Mouse (Mus musculus) neural tube, embryonic 14.5 days (tissue): ENCODE results near the gene Atp6v0e. TPM values are rescaled to one million over a fixed set of nuclear protein-coding genes. Genes with fewer than 3 reads are reported as not detected.

Experiments used
- ATAC-seq: fragments of 200-750 bp; cut with Nextera tagmentation; 2 replicates; pipeline ENCODE4 v1.8.0; 2017; ENCODE audit warnings: low read depth, mild to moderate bottlenecking, moderate TSS enrichment, moderate library complexity
- H3K27ac ChIP-seq: fragments of 300-500 bp; sonication (generic); 2 replicates; pipeline ENCODE4 v1.5.1; 2014; ENCODE audit warnings: low read depth, mild to moderate bottlenecking, control low read depth, low read length, moderate library complexity, mixed read lengths
- H3K27me3 ChIP-seq: fragments of 300-500 bp; sonication (generic); 2 replicates; pipeline ENCODE4 v1.6.1; 2014; ENCODE audit warnings: low read length; ENCODE audit not compliant: control insufficient read depth, insufficient read depth
- H3K36me3 ChIP-seq: fragments of 300-500 bp; sonication (generic); 2 replicates; pipeline ENCODE4 v1.6.1; 2014; ENCODE audit warnings: low read length, mixed read lengths; ENCODE audit not compliant: control insufficient read depth, insufficient read depth
- H3K4me1 ChIP-seq: fragments of 300-500 bp; sonication (generic); 2 replicates; pipeline ENCODE4 v1.6.1; 2014; ENCODE audit warnings: low read length; ENCODE audit not compliant: control insufficient read depth, insufficient read depth
- H3K4me2 ChIP-seq: fragments of 300-500 bp; sonication (generic); 2 replicates; pipeline ENCODE4 v1.6.1; 2014; ENCODE audit warnings: mild to moderate bottlenecking, low read depth, low read length, control low read depth
- H3K4me3 ChIP-seq: fragments of 300-500 bp; sonication (generic); 2 replicates; pipeline ENCODE4 v1.5.1; 2014; ENCODE audit warnings: low read depth, low read length, control low read depth, mixed read lengths
- H3K9ac ChIP-seq: fragments of 300-500 bp; sonication (generic); replicated peaks from 2 replicates; pipeline ENCODE4 v1.6.1; 2014; ENCODE audit warnings: low read depth, mild to moderate bottlenecking, control low read depth, low read length, mixed read lengths
- H3K9me3 ChIP-seq: fragments of 300-500 bp; sonication (generic); 2 replicates; pipeline ENCODE4 v1.6.1; 2016; ENCODE audit warnings: low read length; ENCODE audit not compliant: control insufficient read depth
- WGBS: fragments of 180-500 bp; shearing (Covaris S2); extraction: QIAGEN DNeasy Blood & Tissue Kit; methylation state at CpG from one replicate; pipeline ENCODE4 v1.1.7; 2014; 5-methylcytosine and 5-hydroxymethylcytosine counted together
- polyA plus RNA-seq: library from polyadenylated mRNA; unstranded; fragments of >200 nt; fragmentation: Nextera tagmentation; extraction: Ambion mirVana; gene quantifications from 2 replicates; pipeline ENCODE4 v1.2.1, GENCODE M21; 2014

Gene Atp6v0e
- polyA plus RNA-seq, 1 experiment from 2014 or later: 76.5 TPM

- Histone ChIP-seq H3K4me1 (no peaks in the 10 kb centered on the region), H3K4me3 (no peak overlapping the region), H3K27me3 (no peaks in the 10 kb centered on the region), H3K27ac (no peak overlapping the region), H3K9ac (no peak overlapping the region), H3K36me3 (peaks cover 48% of the 10 kb centered on the region), H3K4me2 (no peak overlapping the region), H3K9me3 (no peaks in the 10 kb centered on the region)
- ATAC-seq: no peak
- WGBS: 95% methylated on average over 7 of the region's 7 CpGs
Measured at GRCm38 (mm10) chr17:26634539-26634938, 28.5 kb upstream of the Atp6v0e start.

DNA sequence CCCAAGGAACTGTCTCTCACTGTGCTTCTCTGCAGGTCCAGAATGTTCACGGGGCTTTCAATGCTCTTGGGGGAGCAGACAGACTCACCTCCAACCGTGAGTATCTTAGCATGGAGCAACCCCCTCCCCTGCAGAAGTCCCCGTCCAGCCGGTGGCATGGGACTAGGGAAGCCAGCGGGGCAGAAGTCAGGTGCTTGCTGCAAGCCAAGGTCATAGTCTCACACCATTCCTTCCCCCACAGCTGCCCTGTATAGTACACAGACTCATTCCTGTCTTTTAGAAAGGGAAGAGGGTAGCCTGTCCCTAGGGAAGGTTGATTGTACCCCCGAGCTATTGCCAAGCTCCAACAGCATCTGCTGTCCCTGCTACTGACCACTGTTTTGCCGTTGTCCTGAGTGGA is 27.1 kb upstream of the Atp6v0e start:
- no peaks in the 10 kb centered on the region for H3K9me3 ChIP-seq
- H3K4me3 ChIP-seq: no peak overlapping the region
- H3K9ac ChIP-seq: no peak overlapping the region
- ATAC-seq: no peak
- H3K27ac ChIP-seq: no peak overlapping the region
- peaks cover 41% of the 10 kb centered on the region for H3K36me3 ChIP-seq
- H3K27me3 ChIP-seq: no peaks in the 10 kb centered on the region
- no peaks in the 10 kb centered on the region for H3K4me1 ChIP-seq
- H3K4me2 ChIP-seq: no peak overlapping the region
- WGBS: 87% methylated on average over 7 of the region's 7 CpGs

- 73% methylated on average over 4 of the region's 4 CpGs for WGBS
- Histone ChIP-seq H3K4me3 (no peak overlapping the region), H3K27me3 (no peaks in the 10 kb centered on the region), H3K36me3 (peaks cover 50% of the 10 kb centered on the region), H3K9me3 (no peaks in the 10 kb centered on the region), H3K4me1 (no peaks in the 10 kb centered on the region), H3K27ac (no peak overlapping the region), H3K4me2 (no peak overlapping the region), H3K9ac (no peak overlapping the region)
- no peak for ATAC-seq
Measured at GRCm38 (mm10) chr17:26637851-26638250, 25.2 kb upstream of the Atp6v0e start.

DNA sequence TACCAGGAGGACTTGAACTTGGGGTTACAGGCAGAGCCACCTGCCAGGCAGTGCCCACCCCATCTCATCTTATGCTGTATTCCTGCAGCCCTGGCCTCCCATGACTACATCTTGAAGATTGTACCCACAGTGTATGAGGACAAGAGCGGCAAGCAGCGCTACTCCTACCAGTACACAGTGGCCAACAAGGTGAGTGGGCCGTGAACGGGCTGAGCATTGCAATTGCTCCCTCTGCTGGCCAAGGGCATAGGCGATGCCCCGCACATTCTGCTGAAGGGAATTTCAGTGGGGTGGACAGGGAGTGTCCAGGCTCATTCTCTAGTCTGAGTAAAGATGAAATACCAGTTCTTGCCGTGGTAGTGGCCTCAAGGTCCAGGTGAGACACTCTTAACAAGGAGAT is 24.4 kb upstream of the Atp6v0e start:
- Histone ChIP-seq H3K9ac (no peak overlapping the region), H3K9me3 (no peaks in the 10 kb centered on the region), H3K36me3 (peaks cover 58% of the 10 kb centered on the region), H3K4me2 (no peak overlapping the region), H3K4me1 (no peaks in the 10 kb centered on the region), H3K27ac (no peak overlapping the region), H3K27me3 (no peaks in the 10 kb centered on the region), H3K4me3 (no peak overlapping the region)
- WGBS: 27% methylated on average over 7 of the region's 7 CpGs
- peak; percentile 60; the same call in 1 of the 2 replicates for ATAC-seq

DNA sequence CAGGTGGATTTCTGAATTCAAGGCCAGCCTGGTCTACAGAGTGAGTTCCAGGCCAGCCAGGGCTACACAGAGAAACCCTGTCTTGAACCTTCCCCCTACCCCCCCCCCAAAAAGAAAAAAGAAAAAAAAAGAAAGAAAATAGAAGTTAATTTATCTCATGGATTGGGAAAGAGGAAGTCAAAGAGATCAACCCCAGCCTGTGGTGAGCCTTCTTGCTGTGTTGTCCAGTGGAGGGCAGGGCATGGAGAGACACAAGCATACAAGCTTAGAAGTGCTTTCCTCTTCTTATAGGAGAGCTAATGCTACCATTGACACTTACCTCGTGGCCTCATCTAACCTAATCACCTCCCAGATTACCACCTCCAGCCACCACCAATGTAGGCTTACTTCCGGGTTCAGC is 23.2 kb upstream of the Atp6v0e start:
- Histone ChIP-seq H3K9ac (no peak overlapping the region), H3K4me1 (0 out of 2 replicates have a peak, but pooled peaks cover 3% of the 10 kb centered on the region), H3K27me3 (no peaks in the 10 kb centered on the region), H3K36me3 (peaks cover 63% of the 10 kb centered on the region), H3K4me3 (no peak overlapping the region), H3K9me3 (no peaks in the 10 kb centered on the region), H3K27ac (no peak overlapping the region), H3K4me2 (no peak overlapping the region)
- no peak for ATAC-seq
- WGBS: 95% methylated on average over 2 of the region's 2 CpGs

GRCm38 (mm10) chr17:26640286-26640740 is 22.7 kb upstream of the Atp6v0e start:
- no peak overlapping the region for H3K4me2 ChIP-seq
- WGBS: 96% methylated on average over 3 of the region's 3 CpGs
- no peak for ATAC-seq
- no peaks in the 10 kb centered on the region for H3K27me3 ChIP-seq
- H3K4me3 ChIP-seq: no peak overlapping the region
- H3K9me3 ChIP-seq: no peaks in the 10 kb centered on the region
- H3K9ac ChIP-seq: no peak overlapping the region
- peaks cover 60% of the 10 kb centered on the region for H3K36me3 ChIP-seq
- H3K27ac ChIP-seq: no peak overlapping the region
- 0 out of 2 replicates have a peak, but pooled peaks cover 3% of the 10 kb centered on the region for H3K4me1 ChIP-seq

GRCm38 (mm10) chr17:26643456-26643855 is 19.6 kb upstream of the Atp6v0e start:
- WGBS: 94% methylated on average over 8 of the region's 8 CpGs
- no peaks in the 10 kb centered on the region for H3K9me3 ChIP-seq
- no peak for ATAC-seq

DNA sequence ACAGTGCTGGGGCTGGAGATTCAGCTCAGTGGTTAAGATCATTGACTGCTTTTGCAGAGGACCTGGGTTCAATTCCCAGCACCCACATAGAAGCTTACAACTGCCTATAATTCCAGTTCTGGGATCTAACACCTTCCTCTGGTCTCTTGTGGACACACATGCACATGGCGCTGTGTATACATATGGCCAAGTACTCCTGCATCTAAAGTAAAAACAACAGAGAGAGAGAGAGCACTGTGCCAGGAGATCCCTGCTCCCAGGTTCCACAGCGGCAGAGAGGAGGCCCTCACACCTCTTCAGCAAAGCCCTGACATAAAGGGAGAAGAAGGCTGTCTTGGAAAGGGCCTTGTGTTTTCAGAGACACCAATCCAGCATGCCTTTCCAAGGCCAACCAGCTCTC is 19.0 kb upstream of the Atp6v0e start:
- H3K36me3 ChIP-seq: peaks cover 52% of the 10 kb centered on the region

More at GRCm38 (mm10) chr17:26643456-26643855, 19.6 kb upstream of the Atp6v0e start:
- Histone ChIP-seq H3K4me2 (no peak overlapping the region), H3K27ac (no peak overlapping the region), H3K27me3 (no peaks in the 10 kb centered on the region), H3K9ac (no peak overlapping the region), H3K36me3 (peaks cover 50% of the 10 kb centered on the region), H3K4me1 (0 out of 2 replicates have a peak, but pooled peaks cover 3% of the 10 kb centered on the region), H3K4me3 (no peak overlapping the region)

GRCm38 (mm10) chr17:26644509-26645410 is 18.3 kb upstream of the Atp6v0e start:
- Histone ChIP-seq H3K9ac (no peak overlapping the region), H3K4me2 (no peak overlapping the region), H3K4me3 (no peak overlapping the region), H3K27ac (no peak overlapping the region), H3K9me3 (no peaks in the 10 kb centered on the region), H3K27me3 (no peaks in the 10 kb centered on the region), H3K4me1 (0 out of 2 replicates have a peak, but pooled peaks cover 3% of the 10 kb centered on the region), H3K36me3 (peaks cover 49% of the 10 kb centered on the region)
- WGBS: 32% methylated on average over 9 of the region's 9 CpGs
- no peak for ATAC-seq

More for the DNA sequence above, 19.0 kb upstream of the Atp6v0e start:
- Histone ChIP-seq H3K4me3 (no peak overlapping the region), H3K9ac (no peak overlapping the region), H3K27ac (no peak overlapping the region), H3K9me3 (no peaks in the 10 kb centered on the region), H3K27me3 (no peaks in the 10 kb centered on the region), H3K4me1 (0 out of 2 replicates have a peak, but pooled peaks cover 3% of the 10 kb centered on the region), H3K4me2 (no peak overlapping the region)
- no peak for ATAC-seq
- WGBS: 89% methylated on average over 2 of the region's 2 CpGs
